ENCODE assay signal across 8 mouse cellular contexts in the genomic region with DNA sequence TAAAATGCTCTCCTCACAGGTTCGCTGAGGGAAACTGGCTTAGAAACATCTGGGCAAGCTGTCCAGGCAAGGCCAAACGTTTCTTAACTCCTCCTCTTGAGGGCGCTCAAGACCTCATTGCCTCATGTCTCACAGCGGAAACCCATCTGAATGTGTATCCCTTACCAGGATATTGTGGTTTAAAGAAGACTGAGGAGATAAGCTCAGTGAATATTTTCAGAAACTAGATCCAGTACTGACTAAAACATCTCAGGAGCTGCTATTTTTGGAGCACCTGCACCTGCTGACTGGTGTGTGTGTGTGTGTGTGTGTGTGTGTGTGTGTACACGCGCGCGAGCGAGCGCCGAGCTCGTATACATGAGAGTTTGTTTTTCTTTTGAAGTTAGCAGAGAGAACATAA. TPM values are rescaled to one million over a fixed set of nuclear protein-coding genes. Genes with fewer than 3 reads are reported as not detected.
A peak's percentile ranks its signal among the peaks of the same experiment; 100 is the strongest.
DNase-seq lines count a peak whose midpoint lies in the region; ATAC-seq and TF ChIP-seq lines count a peak whose summit lies in the region.

No protein-coding gene starts in this region.

- no peak overlapping the region for H3K27ac ChIP-seq in midbrain, postnatal 0 days (ENCODE audit: low read depth, low read length)
- no peak overlapping the region for H3K27ac ChIP-seq in midbrain, embryonic 10.5 days (replicated peaks)
- peak overlapping the region; percentile 10; the same call in 1 of the 2 replicates for H3K27ac ChIP-seq in spleen, adult 2 months (ENCODE audit: insufficient read depth, low read length)
- H3K27ac ChIP-seq in midbrain, embryonic 13.5 days: no peak overlapping the region
- H3K27ac ChIP-seq in midbrain, embryonic 16.5 days (ENCODE audit: low read length): no peak overlapping the region

- 82% methylated on average over 12 of the region's 12 CpGs for WGBS in midbrain, postnatal 0 days
- WGBS in midbrain, embryonic 10.5 days: 80% methylated on average over 12 of the region's 12 CpGs
- 5% methylated on average over 12 of the region's 12 CpGs for WGBS in spleen, adult 2 months
- WGBS in midbrain, embryonic 13.5 days: 84% methylated on average over 12 of the region's 12 CpGs
- 80% methylated on average over 12 of the region's 12 CpGs for whole genome bisulfite sequencing in midbrain, embryonic 16.5 days

- no peaks in the 10 kb centered on the region for H3K27me3 ChIP-seq in midbrain, postnatal 0 days (ENCODE audit: insufficient read depth, low read length)
- H3K27me3 ChIP-seq in midbrain, embryonic 10.5 days (ENCODE audit: low read depth, poor library complexity, severe bottlenecking): no peaks in the 10 kb centered on the region
- no peaks in the 10 kb centered on the region for H3K27me3 ChIP-seq in spleen, adult 2 months (ENCODE audit: control insufficient read depth, insufficient read depth, low read length)
- H3K27me3 ChIP-seq in midbrain, embryonic 13.5 days: no peaks in the 10 kb centered on the region
- H3K27me3 ChIP-seq in midbrain, embryonic 16.5 days (ENCODE audit: control insufficient read depth, insufficient read depth, low read depth, low read length): no peaks in the 10 kb centered on the region

- TF ChIP-seq CTCF in midbrain, postnatal 0 days (IDR thresholded peaks at IDR 0.05): peak; percentile 35
- TF ChIP-seq CTCF in spleen, adult 2 months (IDR thresholded peaks at IDR 0.05; ENCODE audit: extremely low read depth, insufficient read depth, insufficient read length, insufficient replicate concordance): peak; percentile 65; the same call in 1 of the 2 replicates

- H3K36me3 ChIP-seq in midbrain, postnatal 0 days (ENCODE audit: insufficient read depth, low read length): no peaks in the 10 kb centered on the region
- no peaks in the 10 kb centered on the region for H3K36me3 ChIP-seq in midbrain, embryonic 10.5 days
- H3K36me3 ChIP-seq in spleen, adult 2 months (ENCODE audit: control insufficient read depth, insufficient read depth, low read length): no peaks in the 10 kb centered on the region
- no peaks in the 10 kb centered on the region for H3K36me3 ChIP-seq in midbrain, embryonic 13.5 days
- H3K36me3 ChIP-seq in midbrain, embryonic 16.5 days (ENCODE audit: control insufficient read depth, insufficient read depth, low read length): no peaks in the 10 kb centered on the region

- H3K4me2 ChIP-seq in midbrain, postnatal 0 days (ENCODE audit: low read depth, low read length, poor library complexity, severe bottlenecking): no peak overlapping the region
- no peak overlapping the region for H3K4me2 ChIP-seq in midbrain, embryonic 13.5 days (replicated peaks)
- H3K4me2 ChIP-seq in midbrain, embryonic 16.5 days (ENCODE audit: low read length): no peak overlapping the region

- no peaks in the 10 kb centered on the region for H3K4me1 ChIP-seq in midbrain, postnatal 0 days (ENCODE audit: insufficient read depth, low read length)
- H3K4me1 ChIP-seq in midbrain, embryonic 10.5 days: peaks cover 8% of the 10 kb centered on the region
- no peaks in the 10 kb centered on the region for H3K4me1 ChIP-seq in spleen, adult 2 months (ENCODE audit: control insufficient read depth, insufficient read depth, insufficient read length)
- peaks cover 12% of the 10 kb centered on the region for H3K4me1 ChIP-seq in midbrain, embryonic 13.5 days (replicated peaks)
- peaks cover 6% of the 10 kb centered on the region; the same call in 1 of the 2 replicates for H3K4me1 ChIP-seq in midbrain, embryonic 16.5 days (ENCODE audit: control insufficient read depth, insufficient read depth, low read length)

- ATAC-seq in midbrain, postnatal 0 days (ENCODE audit: low FRiP score): no peak
- no peak for ATAC-seq in midbrain, embryonic 13.5 days
- ATAC-seq in midbrain, embryonic 16.5 days: no peak

- no peak for DNase-seq in midbrain, postnatal 0 days (ENCODE audit: low spot score)
- DNase-seq in midbrain, embryonic 10.5 days (ENCODE audit: low spot score): no peak
- peak; percentile 9 to 33 for DNase-seq in adrenal gland, adult 18-20 months (ENCODE audit: low spot score in 2 of 2)
- DNase-seq in liver: peak; percentile 38
- peak; percentile 72 to 79 for DNase-seq in spleen, adult 2 months (ENCODE audit: low read depth in 1 of 2, low spot score in 2 of 2)
- DNase-seq in frontal cortex, postnatal 10 days (ENCODE audit: low spot score in 2 of 2): no peak

- no peaks in the 10 kb centered on the region for H3K9me3 ChIP-seq in midbrain, postnatal 0 days (ENCODE audit: low read length)
- H3K9me3 ChIP-seq in midbrain, embryonic 10.5 days (replicated peaks): no peaks in the 10 kb centered on the region
- H3K9me3 ChIP-seq in midbrain, embryonic 13.5 days: no peaks in the 10 kb centered on the region
- H3K9me3 ChIP-seq in midbrain, embryonic 16.5 days (replicated peaks; ENCODE audit: control insufficient read depth, low read length, poor library complexity, severe bottlenecking): no peaks in the 10 kb centered on the region

- H3K4me3 ChIP-seq in midbrain, postnatal 0 days (ENCODE audit: low read depth, low read length): no peak overlapping the region
- no peak overlapping the region for H3K4me3 ChIP-seq in midbrain, embryonic 10.5 days
- peak overlapping the region; percentile 46; the same call in 1 of the 2 replicates for H3K4me3 ChIP-seq in spleen, adult 2 months (ENCODE audit: extremely low read depth, insufficient read depth, insufficient read length)
- H3K4me3 ChIP-seq in midbrain, embryonic 13.5 days (replicated peaks): no peak overlapping the region
- no peak overlapping the region for H3K4me3 ChIP-seq in midbrain, embryonic 16.5 days (ENCODE audit: low read depth, low read length)

- H3K9ac ChIP-seq in midbrain, postnatal 0 days (replicated peaks; ENCODE audit: low read length, poor library complexity, severe bottlenecking): no peak overlapping the region
- H3K9ac ChIP-seq in midbrain, embryonic 13.5 days (replicated peaks): no peak overlapping the region
- no peak overlapping the region for H3K9ac ChIP-seq in midbrain, embryonic 16.5 days (ENCODE audit: low read depth, low read length)

- TF ChIP-seq POLR2A in spleen, adult 2 months (IDR thresholded peaks at IDR 0.05; ENCODE audit: low read depth, low read length): no peak

RNA-seq across cellular contexts. Expression of a gene that starts 19.7 kb away (rescaled TPM):
- total RNA-seq in midbrain, postnatal 0 days (2014; rRNA removed): 34.0 and 39.6 TPM in 2 replicates
- 5.2 and 5.3 TPM in 2 replicates for polyA plus RNA-seq in midbrain, postnatal 0 days (2015; fragmentation: Nextera tagmentation; extraction: Ambion mirVana)
- 4.8 and 5.0 TPM in 2 replicates for polyA plus RNA-seq in midbrain, embryonic 10.5 days (2016; fragmentation: Nextera tagmentation; extraction: Ambion mirVana)
- 10 to 100 TPM; 13.2 to 17.3 TPM for total RNA-seq in adrenal gland, adult 18-20 months (2021)
- polyA plus RNA-seq in spleen, adult 2 months (2012; rRNA removed): 6.0 and 8.2 TPM in 2 replicates
- polyA plus RNA-seq in midbrain, embryonic 13.5 days (2015; fragmentation: Nextera tagmentation; extraction: Ambion mirVana): 7.2 and 8.2 TPM in 2 replicates
- 7.1 TPM in 2 replicates for polyA plus RNA-seq in midbrain, embryonic 16.5 days (2015; fragmentation: Nextera tagmentation; extraction: Ambion mirVana)

Comparison
In these comparisons a context has a peak if more than half of its experiments do, and no peak if none do; other contexts are left out.
1. DNase-seq: peak in adrenal gland, adult 18-20 months (2 of 2), liver (single experiment) and spleen, adult 2 months (2 of 2); none in midbrain, postnatal 0 days (single experiment), midbrain, embryonic 10.5 days (single experiment) and frontal cortex, postnatal 10 days (0 of 2).